Mouse (Mus musculus) megakaryocyte-erythroid progenitor cell, adult 5-6 weeks (primary cell): ENCODE data around the gene Eif4e1b. TPM values are rescaled to one million over a fixed set of nuclear protein-coding genes. Genes with fewer than 3 reads are reported as not detected.
A peak's percentile ranks its signal among the peaks of the same experiment; 100 is the strongest.

Experiments
- ATAC-seq: replicated peaks from 2 replicates; pipeline ENCODE4 v1.8.0; 2016; ENCODE audit warnings: mild to moderate bottlenecking, inconsistent platforms; ENCODE audit not compliant: severe bottlenecking, poor library complexity, low FRiP score, low TSS enrichment
- total RNA-seq, 2 experiments: library from RNA; stranded (forward) in 1 of 2; stranded (reverse) in 1 of 2; fragments of 200-1000, 215-1000 nt in 1 of 2; fragments of >200 nt in 1 of 2; fragmentation: Nextera tagmentation in 1 of 2; gene quantifications; 2 replicates each; pipeline ENCODE4 v1.2.3; 2014 to 2017

Gene Eif4e1b
- total RNA-seq, 2 experiments from 2014 or later = not detected

DNA sequence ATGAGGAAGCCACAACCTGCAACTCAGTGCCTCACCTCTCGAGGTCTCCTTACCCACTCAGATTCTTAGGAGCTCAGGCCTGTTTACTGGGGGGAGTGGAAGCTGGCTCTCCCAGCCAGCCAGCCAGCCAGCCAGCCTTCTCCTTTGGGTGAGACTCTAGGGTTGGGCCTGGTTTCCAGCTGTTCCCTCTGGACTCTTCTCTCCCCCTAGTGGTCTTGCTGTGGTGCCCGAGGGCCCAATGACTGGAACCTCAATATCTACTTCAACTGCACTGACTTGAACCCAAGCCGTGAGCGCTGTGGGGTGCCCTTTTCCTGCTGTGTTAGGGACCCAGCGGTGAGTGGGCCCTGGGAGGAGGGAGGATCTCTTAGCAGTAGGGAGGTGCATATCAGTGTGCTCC, 11.0 kb downstream of the Eif4e1b start:
- no peak for ATAC-seq

DNA sequence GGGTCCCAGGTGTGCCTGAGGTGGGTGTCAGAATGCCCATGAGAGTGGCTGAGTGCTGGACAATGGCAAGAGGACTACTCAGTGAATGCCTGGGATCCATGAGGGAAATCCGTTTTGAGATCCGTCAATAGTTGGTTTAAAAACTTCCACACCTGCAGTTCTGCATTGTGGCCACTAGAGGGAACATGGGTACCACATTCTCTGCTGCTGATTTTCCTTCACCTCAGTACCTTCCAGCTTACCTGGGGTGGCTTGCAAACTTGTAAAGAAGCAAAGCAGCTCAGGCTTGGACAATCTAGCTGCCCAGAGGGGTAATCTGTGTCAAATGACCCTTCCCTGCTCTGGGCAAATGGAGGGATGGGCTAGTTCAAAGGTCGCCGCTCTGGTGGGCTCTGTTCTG, 13.6 kb downstream of the Eif4e1b start:
- ATAC-seq = no peak

DNA sequence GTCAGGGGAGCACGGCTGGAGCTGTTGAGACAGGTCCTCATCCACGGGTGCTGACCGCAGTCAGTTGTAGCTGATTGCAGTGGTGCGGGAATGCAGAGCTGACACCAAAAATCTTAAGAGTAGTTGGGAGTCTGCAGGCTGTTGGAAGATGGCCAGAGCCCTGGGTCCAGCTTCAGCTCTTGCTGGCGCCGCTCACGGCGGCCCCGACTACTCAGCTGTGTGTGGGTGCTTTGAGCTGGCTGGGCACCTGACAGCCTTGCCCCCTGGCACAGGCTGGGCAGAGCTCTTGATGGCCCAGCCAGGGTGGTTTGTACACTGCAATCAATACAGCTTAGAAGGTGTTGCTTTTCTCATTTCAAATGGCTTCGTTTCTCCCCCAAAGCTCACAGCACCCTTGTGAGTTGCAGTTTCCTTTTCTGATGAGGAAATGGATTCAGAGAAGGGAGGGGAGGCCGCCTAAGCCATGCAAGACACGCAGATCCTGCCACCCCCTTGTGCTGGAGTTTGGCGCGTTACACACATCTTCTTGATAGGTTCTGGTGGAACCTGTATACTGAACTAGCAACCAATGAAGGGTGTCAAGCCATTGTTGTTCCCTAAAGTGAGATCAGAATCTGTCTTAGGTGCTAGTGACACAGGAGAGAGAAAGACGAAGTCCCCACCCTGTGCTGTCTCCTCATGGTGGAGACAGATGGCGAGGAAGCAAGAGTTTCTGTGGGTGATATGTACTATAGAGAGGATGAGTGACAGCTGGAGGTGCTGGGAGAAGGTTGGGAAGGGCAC, 14.3 kb downstream of the Eif4e1b start:
- no peak for ATAC-seq

GRCm38 (mm10) chr13:54798740-54799139, 14.9 kb downstream of the Eif4e1b start:
- no peak for ATAC-seq

- ATAC-seq = peak; percentile 60; the same call in 1 of the 2 replicates
Measured at GRCm38 (mm10) chr13:54799701-54800100, 15.9 kb downstream of the Eif4e1b start.

GRCm38 (mm10) chr13:54800206-54800605, 16.4 kb downstream of the Eif4e1b start:
- no peak for ATAC-seq

GRCm38 (mm10) chr13:54803010-54803409, 19.2 kb downstream of the Eif4e1b start:
- no peak for ATAC-seq

DNA sequence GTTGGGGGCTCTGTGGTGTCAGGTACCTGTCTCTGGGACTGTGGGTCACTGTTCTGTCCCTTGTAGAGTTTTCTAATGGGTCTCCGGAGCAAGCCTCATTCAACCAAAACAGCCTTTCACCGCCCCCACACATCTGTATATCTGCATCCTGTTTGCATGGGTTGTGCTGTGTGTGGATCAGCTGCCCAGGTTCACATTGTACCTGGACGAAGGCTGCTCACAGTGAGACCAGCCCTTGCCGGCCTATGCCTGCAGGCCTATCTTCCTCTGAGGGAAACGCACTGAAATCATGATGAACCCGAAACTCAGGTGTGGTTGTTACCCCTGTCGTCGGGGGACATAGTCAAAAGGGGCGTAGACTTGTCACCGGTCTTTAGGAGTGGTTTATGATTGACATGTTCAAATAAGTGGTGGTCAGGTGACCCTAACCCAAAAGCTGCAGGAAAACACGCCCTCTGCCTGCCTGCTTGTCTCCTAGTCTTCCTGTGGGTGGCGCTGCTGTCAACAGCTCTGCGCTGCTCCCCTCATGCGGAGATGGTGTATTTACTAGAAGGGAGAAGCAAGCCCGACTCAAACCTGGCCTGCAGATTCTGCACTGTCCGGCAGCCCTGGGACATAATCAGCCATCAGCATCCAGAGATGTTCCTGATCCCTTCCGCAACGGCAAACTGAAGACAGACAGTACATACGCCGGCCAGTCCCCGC, 21.5 kb downstream of the Eif4e1b start:
- no peak for ATAC-seq

GRCm38 (mm10) chr13:54806434-54806976, 22.7 kb downstream of the Eif4e1b start:
- ATAC-seq = no peak

- ATAC-seq = no peak
Measured at GRCm38 (mm10) chr13:54808067-54808466, 24.3 kb downstream of the Eif4e1b start.

DNA sequence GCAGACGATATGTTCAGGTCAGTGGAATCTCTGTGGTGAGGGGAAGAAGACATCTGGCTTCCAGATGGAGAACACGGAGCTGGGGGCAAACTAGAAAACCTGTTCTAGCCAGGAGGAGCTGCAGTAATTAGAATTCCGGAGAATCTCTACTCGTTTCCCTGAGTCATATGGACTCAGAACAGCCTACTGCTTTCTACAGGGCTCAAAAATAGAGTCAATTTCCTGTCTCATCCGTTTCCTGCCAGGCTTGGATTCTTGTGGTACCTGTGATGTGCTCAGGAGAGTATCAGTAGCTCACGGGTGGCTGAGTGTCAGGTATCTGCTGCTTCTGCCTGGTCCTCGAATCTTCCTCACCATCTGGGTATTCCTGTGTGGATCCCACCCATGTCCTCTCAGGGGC, 27.7 kb downstream of the Eif4e1b start:
- ATAC-seq = no peak

DNA sequence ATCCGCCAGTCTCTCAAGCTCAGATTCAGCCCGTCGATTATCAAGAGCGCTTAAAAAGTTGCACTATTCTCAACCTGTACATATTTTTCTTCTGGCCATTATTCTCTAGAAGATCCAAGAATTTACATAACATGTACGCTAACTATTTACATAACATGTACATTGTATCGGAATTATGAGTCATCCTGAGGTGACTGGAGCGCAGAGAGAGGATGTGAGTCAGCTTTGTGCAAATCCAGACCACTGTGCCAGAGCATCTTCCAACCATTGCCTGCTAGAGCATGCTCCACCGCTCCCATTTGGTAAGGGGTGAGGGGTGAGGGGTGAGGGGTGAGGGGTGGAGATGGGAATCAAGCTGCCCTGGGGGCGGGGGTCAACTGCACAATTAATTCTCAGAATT, 29.6 kb downstream of the Eif4e1b start:
- ATAC-seq = no peak

- no peak for ATAC-seq
Measured at GRCm38 (mm10) chr13:54818399-54819254, 34.8 kb downstream of the Eif4e1b start.

GRCm38 (mm10) chr13:54821106-54821505, 37.3 kb downstream of the Eif4e1b start:
- ATAC-seq = no peak

- no peak for ATAC-seq
Measured at GRCm38 (mm10) chr13:54821931-54822330, 38.1 kb downstream of the Eif4e1b start.

GRCm38 (mm10) chr13:54824111-54824931, 40.5 kb downstream of the Eif4e1b start:
- ATAC-seq = no peak

GRCm38 (mm10) chr13:54827992-54828391, 44.2 kb downstream of the Eif4e1b start:
- ATAC-seq = no peak

- ATAC-seq = no peak
Measured at GRCm38 (mm10) chr13:54828508-54828907, 44.7 kb downstream of the Eif4e1b start.

- ATAC-seq = no peak
Measured at GRCm38 (mm10) chr13:54829450-54829849, 45.7 kb downstream of the Eif4e1b start.
